Mouse (Mus musculus) lung, embryonic 14.5 days (tissue): ENCODE measurements around the gene Tmem107. TPM values are rescaled to one million over a fixed set of nuclear protein-coding genes. Genes with fewer than 3 reads are reported as not detected.
A peak's percentile ranks its signal among the peaks of the same experiment; 100 is the strongest.

Experiments used
- ATAC-seq: fragments of 200-750 bp; cut with Nextera tagmentation; 2 replicates; pipeline ENCODE4 v1.8.0; 2017; ENCODE audit warnings: mild to moderate bottlenecking, moderate TSS enrichment, moderate library complexity; ENCODE audit not compliant: insufficient read depth
- DNase-seq: peaks from one replicate; pipeline ENCODE4 v3.0.0-alpha.2; 2015
- H3K27ac ChIP-seq: fragments of 300-500 bp; sonication (generic); 2 replicates; pipeline ENCODE4 v1.5.1; 2014; ENCODE audit warnings: low read depth, mild to moderate bottlenecking, moderate library complexity
- H3K27me3 ChIP-seq: fragments of 300-500 bp; sonication (generic); 2 replicates; pipeline ENCODE4 v1.6.1; 2014; ENCODE audit warnings: low read length, control low read depth; ENCODE audit not compliant: insufficient read depth
- H3K36me3 ChIP-seq: fragments of 300-500 bp; sonication (generic); 2 replicates; pipeline ENCODE4 v1.6.1; 2014; ENCODE audit warnings: control low read depth; ENCODE audit not compliant: insufficient read depth
- H3K4me1 ChIP-seq: fragments of 300-500 bp; sonication (generic); 2 replicates; pipeline ENCODE4 v1.6.1; 2014; ENCODE audit warnings: antibody characterized with exemption, control low read depth; ENCODE audit not compliant: insufficient read depth
- H3K4me2 ChIP-seq: fragments of 300-500 bp; sonication (generic); 2 replicates; pipeline ENCODE4 v1.6.1; 2014; ENCODE audit warnings: mild to moderate bottlenecking
- H3K4me3 ChIP-seq: fragments of 300-500 bp; sonication (generic); 2 replicates; pipeline ENCODE4 v1.5.1; 2014; ENCODE audit warnings: low read depth, low read length
- H3K9ac ChIP-seq: fragments of 300-500 bp; sonication (generic); 2 replicates; pipeline ENCODE4 v1.6.1; 2014
- H3K9me3 ChIP-seq: fragments of 300-500 bp; sonication (generic); 2 replicates; pipeline ENCODE4 v1.6.1; 2016; ENCODE audit warnings: low read depth, low read length, control low read depth
- CTCF ChIP-seq: IDR thresholded peaks from 2 replicates; pipeline ENCODE4 v1.5.1; 2016; ENCODE audit warnings: antibody characterized with exemption, low read depth
- WGBS: fragments of 180-500 bp; shearing (Covaris S2); extraction: QIAGEN DNeasy Blood & Tissue Kit; methylation state at CpG from one replicate; pipeline ENCODE4 v1.1.7; 2014; 5-methylcytosine and 5-hydroxymethylcytosine counted together
- polyA plus RNA-seq: library from polyadenylated mRNA; unstranded; fragments of >200 nt; fragmentation: Nextera tagmentation; extraction: Ambion mirVana; gene quantifications from 2 replicates; pipeline ENCODE4 v1.2.1, GENCODE M21; 2014

The Tmem107 gene
- polyA plus RNA-seq, 1 experiment from 2014 or later = 51.0 TPM

GRCm38 (mm10) chr11:69117737-69118695, 47.4 kb downstream of the Tmem107 start:
- ATAC-seq (peak; percentile 9; the same call in 1 of the 2 replicates), DNase-seq (peak; percentile 68)
- Histone ChIP-seq H3K9ac (peak overlapping the region; percentile 68), H3K4me1 (peaks cover 7% of the 10 kb centered on the region), H3K4me2 (peak overlapping the region; percentile 93), H3K27ac (peak overlapping the region; percentile 87), H3K4me3 (peak overlapping the region; percentile 74), H3K9me3 (no peaks in the 10 kb centered on the region), H3K27me3 (no peaks in the 10 kb centered on the region; the same call in 1 of the 2 replicates), H3K36me3 (no peaks in the 10 kb centered on the region)
- no peak for TF ChIP-seq CTCF
- WGBS = under 1% methylated on average over 45 of the region's 45 CpGs

GRCm38 (mm10) chr11:69118765-69119164, 48.2 kb downstream of the Tmem107 start:
- Histone ChIP-seq H3K27ac (no peak overlapping the region), H3K4me3 (peak overlapping the region; percentile 74), H3K27me3 (no peaks in the 10 kb centered on the region; the same call in 1 of the 2 replicates), H3K36me3 (no peaks in the 10 kb centered on the region), H3K9me3 (no peaks in the 10 kb centered on the region), H3K4me2 (peak overlapping the region; percentile 93), H3K4me1 (peaks cover 7% of the 10 kb centered on the region), H3K9ac (0 out of 2 replicates have a peak overlapping the region, but pooled peaks have one; percentile 30)
- ATAC-seq = no peak; the same call in 1 of the 2 replicates
- under 1% methylated on average over 15 of the region's 15 CpGs for WGBS
- no peak for TF ChIP-seq CTCF
- DNase-seq = peak; percentile 94

- peak overlapping the region; percentile 74 for H3K4me3 ChIP-seq
- peak overlapping the region; percentile 31; the same call in 1 of the 2 replicates for H3K9ac ChIP-seq
- no peak for ATAC-seq
- H3K4me1 ChIP-seq = peaks cover 7% of the 10 kb centered on the region
- H3K27me3 ChIP-seq = no peaks in the 10 kb centered on the region; the same call in 1 of the 2 replicates
- no peaks in the 10 kb centered on the region for H3K36me3 ChIP-seq
- no peak overlapping the region for H3K27ac ChIP-seq
- peak; percentile 20 for DNase-seq
- 32% methylated on average over 14 of the region's 14 CpGs for WGBS
- H3K4me2 ChIP-seq = peak overlapping the region; percentile 93
- TF ChIP-seq CTCF = no peak
- H3K9me3 ChIP-seq = no peaks in the 10 kb centered on the region
Observed at GRCm38 (mm10) chr11:69119446-69120155, 49.0 kb downstream of the Tmem107 start.

- no peak within 1 kb of the TSS for H3K27ac ChIP-seq
- H3K4me1 ChIP-seq = peaks cover 7% of the 10 kb centered on the region
- H3K4me3 ChIP-seq = peak within 1 kb of the TSS; percentile 74
- DNase-seq = peak; percentile 61
- H3K27me3 ChIP-seq = no peaks in the 10 kb centered on the region
- H3K4me2 ChIP-seq = peak within 1 kb of the TSS; percentile 93
- H3K9me3 ChIP-seq = no peaks in the 10 kb centered on the region
- 2% methylated on average over 27 of the region's 27 CpGs for WGBS
- ATAC-seq = no peak
- H3K36me3 ChIP-seq = no peaks in the 10 kb centered on the region
- no peak for TF ChIP-seq CTCF
- H3K9ac ChIP-seq = peak within 1 kb of the TSS; percentile 69
Observed at GRCm38 (mm10) chr11:69120221-69121000, 49.8 kb downstream of the Tmem107 start, which contains the start of gene Hes7. Gene Hes7 (plus strand): TSS chr11:69120404.

GRCm38 (mm10) chr11:69121001-69121740, 50.6 kb downstream of the Tmem107 start:
- Histone ChIP-seq H3K9ac (peak overlapping the region; percentile 69), H3K4me2 (peak overlapping the region; percentile 93), H3K9me3 (no peaks in the 10 kb centered on the region), H3K4me3 (peak overlapping the region; percentile 74), H3K4me1 (peaks cover 7% of the 10 kb centered on the region), H3K27ac (no peak overlapping the region), H3K36me3 (no peaks in the 10 kb centered on the region), H3K27me3 (no peaks in the 10 kb centered on the region)
- DNase-seq = peak; percentile 57
- under 1% methylated on average over 33 of the region's 33 CpGs for WGBS
- ATAC-seq = no peak
- TF ChIP-seq CTCF = no peak

GRCm38 (mm10) chr11:69121741-69122335, 51.2 kb downstream of the Tmem107 start:
- no peaks in the 10 kb centered on the region for H3K27me3 ChIP-seq
- H3K4me2 ChIP-seq = peak overlapping the region; percentile 93
- peak; percentile 75 for DNase-seq
- WGBS = under 1% methylated on average over 32 of the region's 32 CpGs
- peaks cover 13% of the 10 kb centered on the region for H3K4me1 ChIP-seq
- ATAC-seq = no peak
- H3K9me3 ChIP-seq = no peaks in the 10 kb centered on the region
- peak overlapping the region; percentile 69 for H3K9ac ChIP-seq
- H3K27ac ChIP-seq = peak overlapping the region; percentile 89; the same call in 1 of the 2 replicates
- H3K36me3 ChIP-seq = no peaks in the 10 kb centered on the region
- peak overlapping the region; percentile 74 for H3K4me3 ChIP-seq
- TF ChIP-seq CTCF = no peak
